Mouse (Mus musculus) ovary, postnatal 36 days (tissue): ENCODE measurements around the gene Pdzd4.

ENCODE experiments used
- DNase-seq: peaks from one replicate; pipeline ENCODE4 v3.0.0; 2022; ENCODE audit warnings: low spot score, mixed read lengths

The Pdzd4 gene

DNA sequence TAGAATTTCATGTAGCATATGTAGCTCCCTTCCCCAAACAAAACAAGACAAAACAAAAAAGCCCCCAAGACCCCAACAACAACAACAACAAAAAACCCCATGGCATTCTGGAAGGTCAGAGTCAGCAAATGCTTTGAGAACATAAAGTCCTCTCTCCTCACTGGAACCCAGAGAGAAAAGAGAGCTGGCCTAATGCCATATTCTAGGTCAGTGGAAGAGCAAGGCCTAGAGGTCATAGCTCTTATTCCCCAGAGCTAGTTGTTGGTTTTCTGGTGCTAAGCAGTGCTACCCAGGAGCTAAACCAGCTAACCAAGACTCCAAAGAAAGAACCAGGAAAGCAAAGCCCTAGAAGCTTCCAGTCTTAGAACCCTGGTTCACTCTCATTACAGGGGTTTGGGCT, 39.1 kb downstream of the Pdzd4 start:
- no peak for DNase-seq

- DNase-seq = no peak
These were observed 42.5 kb downstream of the Pdzd4 start for GRCm38 (mm10) chrX:73782227-73782626.

DNA sequence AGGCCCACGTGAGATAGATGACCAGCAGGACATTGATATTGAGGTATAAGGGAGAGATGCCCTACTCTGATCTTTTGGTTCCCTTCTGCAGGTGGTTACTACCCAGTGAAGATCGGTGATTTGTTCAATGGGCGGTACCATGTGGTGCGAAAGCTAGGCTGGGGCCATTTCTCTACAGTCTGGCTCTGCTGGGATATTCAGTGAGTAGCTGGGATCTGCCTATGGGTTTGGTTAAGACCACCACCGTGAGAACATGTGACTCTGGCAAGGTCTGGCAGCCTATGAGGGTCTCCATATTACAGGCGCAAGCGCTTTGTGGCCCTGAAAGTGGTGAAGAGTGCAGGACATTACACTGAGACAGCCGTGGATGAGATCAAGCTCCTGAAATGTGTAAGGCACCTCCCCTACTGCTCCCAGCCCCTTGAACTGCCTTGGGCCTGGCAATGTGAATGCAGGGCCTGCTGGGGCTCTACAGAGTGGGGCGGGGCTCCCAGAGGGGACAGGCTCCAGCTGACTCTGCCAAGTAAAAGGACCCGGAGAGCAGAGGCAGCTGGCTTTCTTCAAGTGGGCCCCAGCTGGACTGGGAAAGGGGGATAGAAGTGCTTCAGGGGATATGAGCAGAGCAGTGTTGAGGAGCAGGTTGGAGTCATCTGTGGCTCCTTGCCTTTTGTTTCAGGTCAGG, 49.8 kb downstream of the Pdzd4 start:
- no peak for DNase-seq

- no peak for DNase-seq
These were observed 50.5 kb downstream of the Pdzd4 start, which contains the start of gene Srpk3 for GRCm38 (mm10) chrX:73774168-73774760. Srpk3 (plus strand) TSS chrX:73774405.

DNA sequence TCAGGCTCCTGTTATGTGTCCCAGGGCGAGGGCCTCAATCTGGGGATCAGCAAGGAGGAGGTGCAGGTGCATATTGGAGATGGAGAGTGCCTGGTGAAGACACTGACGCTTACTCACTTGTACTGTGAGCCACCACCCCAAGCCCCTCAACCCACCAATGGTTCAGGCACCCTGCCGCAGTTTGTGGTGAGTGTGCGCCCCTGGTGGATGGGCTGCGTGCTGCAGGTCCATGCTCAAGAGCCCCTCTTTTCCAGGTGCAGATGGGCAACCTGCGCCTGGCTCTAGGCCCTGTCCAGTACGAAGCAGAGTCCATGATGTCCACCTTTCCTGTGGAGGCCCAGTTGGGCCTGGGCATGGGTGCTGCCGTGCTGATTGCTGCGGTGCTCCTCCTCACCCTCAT, 57.5 kb downstream of the Pdzd4 start:
- DNase-seq = no peak

GRCm38 (mm10) chrX:73765311-73765710, 59.5 kb downstream of the Pdzd4 start:
- DNase-seq = no peak

GRCm38 (mm10) chrX:73758611-73759290, 66.0 kb downstream of the Pdzd4 start:
- no peak for DNase-seq

DNA sequence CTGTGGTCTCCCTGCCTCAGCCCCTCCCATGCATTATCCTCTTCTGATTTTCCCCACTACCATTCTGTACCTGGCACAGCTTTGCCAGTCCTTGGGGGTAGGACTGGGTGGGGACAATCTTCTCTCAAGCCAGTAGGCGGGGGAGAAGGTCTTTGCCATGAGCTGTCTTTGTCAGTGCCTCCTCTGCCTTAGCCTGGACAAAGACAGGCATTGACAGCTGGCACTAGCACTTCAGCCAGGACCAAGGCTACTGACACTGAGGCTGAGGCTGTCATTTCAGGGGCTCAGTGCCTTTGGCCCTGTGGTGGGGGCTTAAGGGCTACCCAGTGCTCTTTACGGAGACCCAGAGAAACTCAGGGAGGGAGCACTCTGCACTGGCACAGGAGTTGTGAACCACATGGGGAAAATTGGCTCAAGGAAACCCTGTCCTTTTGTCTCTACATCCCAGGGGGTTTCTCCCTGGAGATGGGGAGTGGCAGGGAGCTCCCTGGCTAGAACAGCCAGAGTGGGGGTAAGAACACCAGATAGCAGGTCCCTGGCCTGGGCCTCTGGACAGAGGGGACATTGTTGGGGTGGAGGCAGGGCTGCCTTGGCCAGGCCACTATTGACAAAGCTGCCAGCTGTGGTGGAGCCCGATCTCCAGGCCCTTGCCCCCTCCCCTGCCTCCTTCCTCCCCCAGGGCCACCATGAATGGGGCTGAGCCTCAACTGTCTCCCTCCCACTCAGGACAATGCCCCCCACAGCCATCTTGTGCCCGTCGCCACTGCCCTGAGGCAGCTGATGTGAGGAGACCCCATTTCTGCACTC, 68.2 kb downstream of the Pdzd4 start, which contains the start of gene Plxnb3:
Plxnb3 (plus strand) TSS at position 757 of the 807 bp plus-strand sequence.
- DNase-seq = no peak

- no peak for DNase-seq
These were observed 75.8 kb downstream of the Pdzd4 start for GRCm38 (mm10) chrX:73748977-73749376.

GRCm38 (mm10) chrX:73744774-73745481, 79.8 kb downstream of the Pdzd4 start:
- no peak for DNase-seq
